In the genomic region with DNA sequence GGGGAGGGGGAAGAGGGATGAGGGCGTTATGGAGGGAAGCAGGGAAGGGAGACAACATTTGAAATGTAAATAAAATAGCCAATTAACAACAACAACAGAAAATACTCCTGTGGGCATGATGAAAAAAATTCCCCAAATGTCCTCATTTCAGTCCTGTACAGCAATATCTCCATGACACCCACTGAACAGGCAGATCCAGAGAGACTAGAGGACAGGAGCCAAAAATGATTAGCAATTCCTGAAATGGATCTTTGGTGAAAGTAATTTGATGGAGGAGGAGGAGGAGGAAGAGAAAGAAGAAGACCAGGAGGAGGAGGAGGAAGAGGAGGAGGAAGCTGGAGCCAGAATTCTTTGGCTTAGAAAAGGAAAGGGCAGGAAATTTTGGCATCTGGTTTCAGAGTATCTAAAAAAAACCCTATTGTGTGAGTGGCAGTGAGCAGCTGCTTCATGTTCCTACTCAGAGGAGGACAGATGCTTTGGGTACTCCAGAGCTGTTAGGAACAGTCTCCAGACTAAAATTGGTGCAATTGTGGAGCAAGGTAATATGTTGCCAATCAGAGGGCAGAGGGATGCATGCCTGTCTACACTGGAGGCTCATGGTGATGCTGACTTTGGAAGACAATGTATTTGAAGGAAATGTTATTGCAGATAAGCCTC, we compare ENCODE assay signal across 24 mouse cellular contexts.
DNase-seq lines count a peak whose midpoint lies in the region; ATAC-seq and TF ChIP-seq lines count a peak whose summit lies in the region.
"Had no signal": no experiment of that assay in that cellular context is flagged by ENCODE, and none has a peak within 500 bp of the region (broad histone marks: within the 10 kb centered on the region; RNA-seq: fewer than 3 reads in every experiment).

No protein-coding gene starts in this region.

- no peak for TF ChIP-seq CTCF in cortical plate, adult 2 months (IDR thresholded peaks at IDR 0.05; ENCODE audit: extremely low read depth, insufficient read depth, low read length)

- TF ChIP-seq POLR2A in cortical plate, adult 2 months (IDR thresholded peaks at IDR 0.05; ENCODE audit: extremely low read depth, insufficient read depth, low read length): no peak

- no peak overlapping the region for H3K4me3 ChIP-seq in cortical plate, adult 2 months (ENCODE audit: insufficient read depth, low read length)
- H3K4me3 ChIP-seq: forebrain, embryonic 10.5 days; heart, embryonic 10.5 days; liver, embryonic 15.5 days; megakaryocyte, embryonic 14.5 days had no signal

- peak; percentile 27 to 48 for DNase-seq in left cerebral cortex, adult 9 months (ENCODE audit: low spot score in 2 of 2)
- no peak for DNase-seq in left cerebral cortex, postnatal 4 days
- DNase-seq in brain, adult 2 months (ENCODE audit: low read depth, low spot score): peak; percentile 81
- peak; percentile 15 to 48 for DNase-seq in layer of hippocampus, postnatal 36 days
- DNase-seq in adrenal gland, postnatal 36 days: no peak
- DNase-seq: adrenal gland, adult 8-10 months; cerebellum, adult 11 months; cerebellum, postnatal 14 days; embryo, embryonic 11 days; forebrain, postnatal 0 days; gastrocnemius, postnatal 36 days; heart, postnatal 10 days; kidney, adult 18-20 months; lung, postnatal 10 days; midbrain, embryonic 14.5 days; thymus, adult 18-20 months; thymus, postnatal 4 days had no signal

- intact Hi-C loops in left cerebral cortex, postnatal 4 days (cut with DNase I): no loop called here

- H3K27ac ChIP-seq in cortical plate, adult 2 months (ENCODE audit: insufficient read depth, low read length): peak overlapping the region; percentile 45; the same call in 1 of the 2 replicates
- H3K27ac ChIP-seq: forebrain, embryonic 10.5 days; heart, embryonic 10.5 days; kidney, postnatal 0 days; liver, embryonic 15.5 days had no signal

- no peak for ATAC-seq in CD4-positive, CD25-positive, alpha-beta regulatory T cell, adult 4 months
- ATAC-seq: forebrain, postnatal 0 days had no signal

- H3K4me1 ChIP-seq in cortical plate, adult 2 months (ENCODE audit: control insufficient read depth, insufficient read depth, low read length): peaks cover 6% of the 10 kb centered on the region; the same call in 1 of the 2 replicates
- H3K4me1 ChIP-seq: forebrain, embryonic 10.5 days; heart, embryonic 10.5 days; liver, embryonic 15.5 days; megakaryocyte, embryonic 14.5 days had no signal

Comparison
In these comparisons a context has a peak if more than half of its experiments do, and no peak if none do; other contexts are left out.
1. DNase-seq: peak in left cerebral cortex, adult 9 months (2 of 2), brain, adult 2 months (single experiment) and layer of hippocampus, postnatal 36 days (2 of 2); none in left cerebral cortex, postnatal 4 days (single experiment) and adrenal gland, postnatal 36 days (0 of 2).